Mouse (Mus musculus) intestine, embryonic 16.5 days (tissue): Measurements from ENCODE around the gene Rora. TPM values are rescaled to one million over a fixed set of nuclear protein-coding genes. Genes with fewer than 3 reads are reported as not detected.

Experiments
- ATAC-seq: fragments of 200-750 bp; cut with Nextera tagmentation; 2 replicates; pipeline ENCODE4 v1.8.0; 2017; ENCODE audit warnings: moderate TSS enrichment, moderate library complexity
- H3K27ac ChIP-seq: fragments of 300-500 bp; sonication (generic); 2 replicates; pipeline ENCODE4 v1.5.1; 2014; ENCODE audit warnings: mild to moderate bottlenecking, low read length
- H3K27me3 ChIP-seq: fragments of 300-500 bp; sonication (generic); replicated peaks from 2 replicates; pipeline ENCODE4 v1.6.1; 2014; ENCODE audit warnings: low read length, control low read depth, mixed read lengths; ENCODE audit not compliant: control insufficient read depth, insufficient read depth
- H3K36me3 ChIP-seq: fragments of 300-500 bp; sonication (generic); 2 replicates; pipeline ENCODE4 v1.6.1; 2014; ENCODE audit warnings: low read length, control low read depth; ENCODE audit not compliant: control insufficient read depth, insufficient read depth
- H3K4me1 ChIP-seq: fragments of 300-500 bp; sonication (generic); 2 replicates; pipeline ENCODE4 v1.6.1; 2014; ENCODE audit warnings: low read length, control low read depth, mixed read lengths; ENCODE audit not compliant: control insufficient read depth, insufficient read depth
- H3K4me2 ChIP-seq: fragments of 300-500 bp; sonication (generic); 2 replicates; pipeline ENCODE4 v1.6.1; 2014; ENCODE audit warnings: low read depth, low read length, control low read depth
- H3K4me3 ChIP-seq: fragments of 300-500 bp; sonication (generic); 2 replicates; pipeline ENCODE4 v1.5.1; 2014; ENCODE audit warnings: mild to moderate bottlenecking, low read length
- H3K9ac ChIP-seq: fragments of 300-500 bp; sonication (generic); 2 replicates; pipeline ENCODE4 v1.6.1; 2014; ENCODE audit warnings: low read depth, low read length
- H3K9me3 ChIP-seq: fragments of 300-500 bp; sonication (generic); 2 replicates; pipeline ENCODE4 v1.6.1; 2016; ENCODE audit warnings: low read length, control low read depth; ENCODE audit not compliant: control insufficient read depth
- WGBS: fragments of 180-500 bp; shearing (Covaris S2); extraction: QIAGEN DNeasy Blood & Tissue Kit; methylation state at CpG from one replicate; pipeline ENCODE4 v1.1.7; 2014; 5-methylcytosine and 5-hydroxymethylcytosine counted together
- polyA plus RNA-seq: library from polyadenylated mRNA; unstranded; fragments of >200 nt; fragmentation: Nextera tagmentation; extraction: Ambion mirVana; gene quantifications from 2 replicates; pipeline ENCODE4 v1.2.1, GENCODE M21; 2015

Rora gene
- polyA plus RNA-seq, 1 experiment from 2014 or later = 4.5 TPM

DNA sequence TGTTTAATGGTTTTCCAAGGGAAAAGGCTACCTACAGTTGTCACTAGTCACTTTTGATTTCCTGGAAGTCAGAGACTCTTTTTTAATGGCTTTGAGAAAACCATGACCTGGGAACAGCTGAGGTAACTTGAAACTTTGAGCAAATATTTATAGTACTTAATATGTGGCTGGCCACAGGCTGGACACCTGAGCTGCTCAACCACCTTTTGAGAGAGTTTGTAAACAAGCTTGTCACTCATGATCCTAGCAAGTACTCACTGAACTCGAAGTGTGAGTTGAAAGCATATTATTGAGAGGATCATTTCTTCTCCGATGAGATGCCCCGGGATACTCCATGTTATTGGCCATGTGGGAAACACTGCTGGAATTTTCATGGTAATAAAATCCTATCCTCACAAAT lies 353.1 kb downstream of the Rora start:
- no peaks in the 10 kb centered on the region for H3K36me3 ChIP-seq
- no peaks in the 10 kb centered on the region for H3K27me3 ChIP-seq
- no peak overlapping the region for H3K9ac ChIP-seq
- WGBS = 59% methylated on average over 3 of the region's 3 CpGs
- no peak overlapping the region for H3K27ac ChIP-seq
- H3K4me1 ChIP-seq = no peaks in the 10 kb centered on the region
- no peak overlapping the region for H3K4me3 ChIP-seq
- no peaks in the 10 kb centered on the region for H3K9me3 ChIP-seq
- H3K4me2 ChIP-seq = no peak overlapping the region
- ATAC-seq = no peak

DNA sequence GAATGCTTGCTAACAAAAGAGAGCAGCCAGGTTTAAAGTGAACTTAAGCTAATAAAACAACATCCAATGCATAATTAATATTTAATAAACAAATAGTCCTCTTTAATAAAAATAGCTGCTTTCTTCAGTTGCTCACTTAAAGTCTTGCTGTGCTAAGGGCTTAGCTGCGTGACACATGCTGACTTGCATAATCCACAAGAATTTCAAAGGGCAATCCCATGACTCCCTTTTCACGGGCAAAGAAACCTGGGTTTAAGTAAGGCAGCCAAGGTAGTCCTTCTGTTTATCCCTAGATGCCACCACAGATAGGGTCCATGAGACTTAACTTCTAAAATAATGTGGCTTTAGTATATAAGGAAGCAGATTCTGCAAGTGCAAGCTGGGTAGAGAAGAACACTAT lies 355.1 kb downstream of the Rora start:
- 69% methylated on average over 2 of the region's 2 CpGs for WGBS
- Histone ChIP-seq H3K9ac (no peak overlapping the region), H3K36me3 (no peaks in the 10 kb centered on the region), H3K27ac (no peak overlapping the region), H3K9me3 (no peaks in the 10 kb centered on the region), H3K27me3 (no peaks in the 10 kb centered on the region), H3K4me2 (no peak overlapping the region), H3K4me1 (no peaks in the 10 kb centered on the region), H3K4me3 (no peak overlapping the region)
- ATAC-seq = no peak

- Histone ChIP-seq H3K27me3 (no peaks in the 10 kb centered on the region), H3K27ac (no peak overlapping the region), H3K9ac (no peak overlapping the region), H3K36me3 (no peaks in the 10 kb centered on the region), H3K4me3 (no peak overlapping the region), H3K4me1 (no peaks in the 10 kb centered on the region), H3K9me3 (no peaks in the 10 kb centered on the region), H3K4me2 (no peak overlapping the region)
- WGBS = 62% methylated on average over 5 of the region's 5 CpGs
- no peak for ATAC-seq
Observed at GRCm38 (mm10) chr9:69010886-69011285, 357.3 kb downstream of the Rora start.

DNA sequence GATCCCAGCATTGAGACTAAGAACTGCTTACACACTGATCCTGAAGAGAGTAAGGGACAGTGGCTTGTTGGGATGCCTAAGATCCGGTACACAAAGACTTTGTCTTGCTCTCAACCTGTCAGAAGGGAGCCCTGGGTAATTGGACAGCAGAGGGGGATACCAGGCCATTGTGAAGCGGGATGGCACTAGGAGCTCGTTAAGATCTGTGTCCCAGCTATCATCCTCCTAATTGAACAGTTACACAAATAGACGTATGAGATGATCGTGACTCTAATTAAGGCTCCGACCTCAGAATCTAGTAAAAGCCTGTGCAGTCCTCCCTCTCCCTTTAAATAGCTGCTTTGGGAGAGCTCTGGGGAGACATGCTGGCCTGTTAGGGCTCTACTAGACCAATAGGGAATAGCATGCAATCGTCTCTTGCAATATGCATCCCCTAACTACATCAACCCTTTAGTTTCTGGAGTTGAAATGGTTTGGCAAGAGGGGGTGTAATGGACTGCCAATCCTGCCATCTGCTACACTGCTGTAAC lies 359.7 kb downstream of the Rora start:
- Histone ChIP-seq H3K27me3 (no peaks in the 10 kb centered on the region), H3K9ac (no peak overlapping the region), H3K4me2 (no peak overlapping the region), H3K9me3 (no peaks in the 10 kb centered on the region), H3K27ac (no peak overlapping the region), H3K36me3 (no peaks in the 10 kb centered on the region), H3K4me3 (no peak overlapping the region), H3K4me1 (no peaks in the 10 kb centered on the region)
- no peak for ATAC-seq
- 86% methylated on average over 7 of the region's 7 CpGs for WGBS

DNA sequence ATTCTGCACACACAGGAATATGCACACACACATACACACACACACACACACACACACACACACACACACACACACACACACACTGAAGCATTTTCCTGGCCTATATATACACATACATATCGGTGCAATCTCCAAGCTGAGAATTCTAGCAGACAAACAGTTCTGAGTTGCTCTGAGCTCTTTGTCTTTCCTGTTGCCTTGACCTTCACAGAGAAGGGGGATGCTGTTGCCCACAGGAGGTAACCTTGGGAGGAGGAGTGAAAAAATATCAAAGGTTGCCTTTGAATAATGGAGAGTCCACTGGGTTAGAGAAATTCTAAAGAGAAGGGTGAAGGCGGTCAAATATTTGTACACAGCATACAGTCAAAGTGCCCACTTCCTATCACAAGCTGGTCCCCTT lies 360.6 kb downstream of the Rora start:
- Histone ChIP-seq H3K9ac (no peak overlapping the region), H3K4me3 (no peak overlapping the region), H3K27ac (no peak overlapping the region), H3K36me3 (no peaks in the 10 kb centered on the region), H3K4me2 (no peak overlapping the region), H3K27me3 (no peaks in the 10 kb centered on the region), H3K9me3 (no peaks in the 10 kb centered on the region), H3K4me1 (no peaks in the 10 kb centered on the region)
- no peak for ATAC-seq
- 90% methylated on average over 2 of the region's 2 CpGs for WGBS

- Histone ChIP-seq H3K36me3 (no peaks in the 10 kb centered on the region), H3K27me3 (no peaks in the 10 kb centered on the region), H3K9me3 (no peaks in the 10 kb centered on the region), H3K9ac (no peak overlapping the region), H3K4me1 (no peaks in the 10 kb centered on the region), H3K27ac (no peak overlapping the region), H3K4me3 (no peak overlapping the region), H3K4me2 (no peak overlapping the region)
- ATAC-seq = no peak
- WGBS = 85% methylated on average over 4 of the region's 4 CpGs
Observed at GRCm38 (mm10) chr9:69020381-69020780, 366.8 kb downstream of the Rora start.

- Histone ChIP-seq H3K4me3 (no peak overlapping the region), H3K4me2 (no peak overlapping the region), H3K4me1 (no peaks in the 10 kb centered on the region), H3K9me3 (no peaks in the 10 kb centered on the region), H3K27me3 (no peaks in the 10 kb centered on the region), H3K27ac (no peak overlapping the region), H3K9ac (no peak overlapping the region), H3K36me3 (no peaks in the 10 kb centered on the region)
- WGBS = 86% methylated on average over 1 of the region's 1 CpGs
- no peak for ATAC-seq
Observed at GRCm38 (mm10) chr9:69021482-69021881, 367.9 kb downstream of the Rora start.

DNA sequence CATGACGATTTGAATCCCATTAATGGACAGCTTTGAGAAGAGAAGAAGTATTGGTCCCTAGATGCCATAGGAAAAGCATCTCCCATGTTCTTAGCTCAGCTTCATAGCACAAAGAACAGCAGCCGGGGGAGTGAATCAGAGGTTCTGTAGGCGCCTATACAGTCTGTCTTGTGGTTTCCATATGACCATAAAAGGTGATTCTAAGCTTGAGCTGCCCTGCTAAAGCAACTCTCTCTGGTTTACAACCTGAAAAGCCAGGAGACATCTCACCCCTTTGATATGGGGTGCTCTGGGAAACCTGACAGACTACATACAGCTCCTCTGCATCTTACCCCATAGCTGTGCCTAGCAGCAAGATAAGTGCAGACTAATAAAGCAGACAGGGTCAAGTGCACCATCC lies 369.7 kb downstream of the Rora start:
- H3K27ac ChIP-seq = no peak overlapping the region
- 91% methylated on average over 3 of the region's 3 CpGs for WGBS
- H3K36me3 ChIP-seq = no peaks in the 10 kb centered on the region

GRCm38 (mm10) chr9:69028177-69028576 lies 374.6 kb downstream of the Rora start:
- 75% methylated on average over 4 of the region's 4 CpGs for WGBS
- Histone ChIP-seq H3K27ac (no peak overlapping the region), H3K4me1 (no peaks in the 10 kb centered on the region), H3K36me3 (no peaks in the 10 kb centered on the region), H3K4me3 (no peak overlapping the region), H3K4me2 (no peak overlapping the region), H3K9ac (no peak overlapping the region), H3K27me3 (no peaks in the 10 kb centered on the region), H3K9me3 (no peaks in the 10 kb centered on the region)
- ATAC-seq = no peak

More for the DNA sequence above, 369.7 kb downstream of the Rora start:
- Histone ChIP-seq H3K4me2 (no peak overlapping the region), H3K27me3 (no peaks in the 10 kb centered on the region), H3K4me3 (no peak overlapping the region), H3K9ac (no peak overlapping the region), H3K9me3 (no peaks in the 10 kb centered on the region), H3K4me1 (no peaks in the 10 kb centered on the region)
- ATAC-seq = no peak

GRCm38 (mm10) chr9:69034301-69034871 lies 380.8 kb downstream of the Rora start:
- Histone ChIP-seq H3K27ac (no peak overlapping the region), H3K4me2 (no peak overlapping the region), H3K27me3 (no peaks in the 10 kb centered on the region), H3K9ac (no peak overlapping the region), H3K4me3 (no peak overlapping the region), H3K4me1 (no peaks in the 10 kb centered on the region), H3K9me3 (no peaks in the 10 kb centered on the region), H3K36me3 (no peaks in the 10 kb centered on the region)
- ATAC-seq = no peak
- 88% methylated on average over 10 of the region's 10 CpGs for WGBS
